Mouse (Mus musculus) testis, postnatal 14 days (tissue): ENCODE data around the gene Ccdc77.
"Not testable (repeated sequence)": the region's sequence is repeated elsewhere in the genome, so short reads cannot be mapped to it uniquely, and the experiment has no call there.

Experiments
- DNase-seq: peaks from one replicate; pipeline ENCODE4 v3.0.0; 2021; ENCODE audit warnings: low spot score

Gene Ccdc77

DNA sequence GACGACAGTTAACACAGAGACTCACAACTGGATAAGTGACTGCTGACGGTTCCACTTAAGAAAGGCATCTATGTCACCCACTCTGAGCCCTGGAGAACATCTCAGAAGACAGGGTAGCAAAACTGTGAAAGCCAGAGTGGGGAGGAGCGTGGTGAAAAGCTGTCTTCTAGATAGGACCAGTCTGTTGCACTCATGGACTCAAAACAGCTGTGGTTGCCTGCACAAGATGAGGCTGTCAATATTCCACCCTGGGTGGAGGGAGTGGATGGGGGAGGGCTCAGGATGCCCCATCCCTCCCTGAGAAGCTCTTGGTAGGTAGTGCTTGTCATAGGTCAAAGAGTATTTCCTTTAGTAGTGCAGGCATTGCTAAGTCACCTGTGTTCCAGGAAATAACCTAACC, 54.4 kb downstream of the Ccdc77 start:
- no peak for DNase-seq

DNA sequence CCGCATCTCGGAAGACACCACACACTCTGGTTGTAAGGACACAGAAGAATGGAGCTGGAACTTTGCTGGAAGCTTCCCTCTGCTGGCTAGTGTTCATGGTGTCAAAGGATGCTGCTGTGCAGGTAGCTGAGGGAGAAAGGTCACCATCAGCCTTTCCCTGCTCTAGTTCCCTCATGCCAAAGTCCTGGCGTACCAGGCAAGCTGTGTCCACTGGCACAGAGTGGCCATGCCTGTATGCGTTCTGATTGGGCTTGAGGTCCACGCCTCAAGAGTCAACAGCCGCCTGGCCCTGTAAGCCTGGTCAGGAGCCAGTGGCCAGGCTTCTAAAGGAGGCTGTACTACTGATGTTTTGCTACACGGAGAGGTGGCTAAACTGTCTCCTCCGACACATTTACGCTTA, 54.8 kb downstream of the Ccdc77 start:
- no peak for DNase-seq

DNA sequence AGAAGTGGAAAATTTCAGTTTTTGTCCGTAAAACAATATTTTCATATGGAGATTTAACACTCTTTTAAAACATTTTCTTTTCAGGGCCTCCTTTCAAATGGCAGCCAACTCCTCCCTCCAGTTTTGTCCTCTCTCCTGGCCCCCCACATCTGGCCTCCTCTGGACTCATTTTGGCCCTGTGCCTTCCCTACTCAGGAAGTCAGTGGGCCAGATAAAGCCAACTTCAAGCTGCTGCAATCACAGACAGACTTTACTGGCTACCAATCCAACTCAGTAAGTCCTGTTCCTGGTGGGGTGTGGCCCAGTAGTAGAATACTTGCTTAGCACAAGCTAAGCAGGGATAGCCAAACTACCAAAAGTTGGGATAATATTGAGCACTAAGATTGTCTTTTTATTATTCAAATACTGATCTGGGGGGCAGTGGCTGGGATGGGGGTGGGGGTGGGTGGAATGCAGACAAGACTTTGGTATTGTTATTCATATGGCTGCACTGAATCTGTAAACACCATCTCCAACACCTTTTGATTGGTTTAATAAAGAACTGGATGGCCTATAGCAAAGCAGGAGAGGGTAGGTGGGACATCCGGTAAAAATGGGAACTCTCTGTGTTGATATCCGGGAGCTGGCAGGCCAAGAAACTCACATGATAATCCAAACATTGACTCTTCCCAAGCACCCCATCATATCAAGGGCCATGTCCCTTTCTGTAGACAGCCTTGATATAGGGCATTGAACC, 57.1 kb downstream of the Ccdc77 start:
- DNase-seq = no peak

DNA sequence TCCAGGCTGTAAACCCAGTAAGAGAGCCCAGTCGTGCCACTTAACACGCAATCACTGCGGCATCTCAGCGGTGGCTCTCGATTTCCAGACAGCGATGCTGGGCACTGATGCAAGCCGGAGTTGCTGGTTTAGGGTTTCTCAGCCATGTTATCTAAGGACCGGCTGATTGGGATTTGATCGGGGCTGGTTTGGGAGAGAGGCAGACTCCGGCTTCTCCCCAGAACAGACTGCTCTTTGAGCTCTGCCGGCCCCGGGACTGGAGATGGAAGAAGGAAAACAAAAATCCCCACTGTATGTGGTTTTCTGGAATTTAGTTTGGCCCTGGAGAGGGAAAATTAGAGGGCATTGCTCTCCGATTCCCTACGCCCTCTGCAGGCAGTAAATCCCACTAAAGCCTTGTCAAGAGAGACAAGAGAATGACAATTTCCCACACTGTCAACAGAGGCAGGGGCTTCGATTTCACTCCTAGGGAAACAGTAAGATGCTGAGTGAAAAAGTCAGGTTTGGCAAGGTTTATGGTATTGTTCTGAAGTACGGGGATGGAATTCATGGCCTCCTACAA, 61.3 kb downstream of the Ccdc77 start:
- DNase-seq = no peak

DNA sequence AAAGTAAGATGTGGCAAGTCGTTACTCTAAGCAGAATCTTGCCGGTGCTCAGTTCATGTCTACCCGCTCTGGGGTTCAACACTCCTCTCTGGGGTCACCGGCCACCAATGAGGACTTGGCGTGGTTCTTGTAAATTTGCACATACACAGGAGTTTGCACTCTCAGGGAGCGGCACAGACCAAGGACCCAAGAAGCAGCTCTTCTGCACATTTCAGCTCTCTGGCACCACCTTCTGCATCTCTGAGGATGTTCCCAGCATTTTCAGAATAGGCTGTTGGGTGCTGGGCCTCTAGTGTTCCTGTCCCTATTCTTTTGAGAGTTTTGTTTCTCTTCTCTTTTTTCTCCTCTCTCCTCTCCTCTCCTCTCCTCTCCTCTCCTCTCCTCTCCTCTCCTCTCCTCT, 63.0 kb downstream of the Ccdc77 start:
- DNase-seq = peak; percentile 21

DNA sequence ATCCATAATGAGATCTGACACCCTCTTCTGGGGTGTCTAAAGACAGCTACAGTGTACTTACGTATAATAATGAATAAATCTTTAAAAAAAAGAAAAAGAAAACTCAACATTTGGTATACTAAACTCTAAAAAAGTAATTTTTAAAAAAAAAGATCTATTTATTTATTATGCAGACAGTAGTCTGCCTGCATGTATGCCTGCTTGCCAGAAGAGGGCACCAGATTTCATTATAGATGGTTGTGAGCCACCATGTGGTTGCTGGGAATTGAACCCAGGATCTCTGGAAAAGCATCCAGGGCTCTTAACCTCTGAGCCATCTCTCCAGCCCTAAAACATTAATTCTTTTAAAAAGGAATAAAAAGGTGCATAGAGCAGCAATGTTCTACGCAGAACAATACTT, 67.6 kb downstream of the Ccdc77 start:
- DNase-seq = not testable (repeated sequence)

DNA sequence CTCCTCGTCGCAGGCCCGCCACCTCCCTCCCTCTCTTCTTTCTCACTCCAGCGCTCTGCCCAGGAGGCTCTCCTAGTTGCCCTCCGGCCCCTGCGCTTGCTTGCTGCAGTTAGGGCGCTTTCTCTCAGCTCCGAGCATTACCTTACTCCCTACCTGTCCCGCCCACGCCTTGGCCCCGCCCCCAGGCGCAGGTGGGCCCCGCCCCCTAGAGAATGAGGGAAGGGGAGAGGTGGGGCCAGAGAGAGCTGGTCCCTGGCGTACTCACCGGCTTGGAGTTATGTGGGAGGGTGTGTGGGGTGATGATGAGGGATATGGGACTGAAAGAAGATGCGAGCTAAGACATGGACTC, 69.4 kb downstream of the Ccdc77 start:
- DNase-seq = peak; percentile 85

DNA sequence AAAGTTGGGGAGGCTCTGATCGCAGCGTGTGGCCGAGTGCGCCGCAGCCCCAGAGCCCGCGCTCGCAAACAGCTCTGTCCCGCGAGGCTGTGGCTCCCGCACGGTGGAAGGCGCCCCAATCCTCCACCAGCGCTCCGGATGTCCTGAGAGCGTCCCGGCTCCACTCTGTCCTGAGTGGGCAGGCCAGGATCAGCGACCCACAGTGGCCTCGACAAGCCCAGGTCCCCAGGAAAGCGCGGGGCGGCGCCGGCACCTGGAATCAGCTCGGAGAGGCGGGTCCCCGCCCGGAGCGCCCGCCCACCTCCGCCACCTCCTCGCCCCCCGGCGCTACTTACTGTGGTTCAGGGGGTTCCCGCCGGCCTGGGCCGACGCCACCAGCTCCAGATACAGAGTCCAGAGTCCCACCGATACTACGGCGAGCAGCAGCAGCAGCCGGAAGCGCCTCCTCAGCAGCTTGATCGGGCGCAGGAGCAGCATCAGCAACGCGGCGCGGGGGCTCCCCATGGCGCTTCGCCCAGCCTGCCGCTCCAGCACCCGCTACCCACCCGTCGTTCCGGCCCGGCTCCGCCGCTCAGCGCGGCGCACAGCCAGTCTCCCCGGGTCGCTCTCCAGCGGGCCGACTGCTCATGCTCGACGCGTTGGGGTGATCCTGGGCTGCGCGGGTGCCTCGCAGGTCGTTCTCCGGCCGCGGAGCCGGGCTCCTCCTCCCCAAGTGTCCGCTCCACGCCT, 70.0 kb downstream of the Ccdc77 start, which contains the start of the genes D330020A13Rik and B4galnt3:
TSS of gene D330020A13Rik (plus strand) at position 309 of the 729 bp plus-strand sequence.
TSS of gene B4galnt3 (minus strand) at position 504 of the 729 bp plus-strand sequence.
- peak; percentile 46 for DNase-seq

DNA sequence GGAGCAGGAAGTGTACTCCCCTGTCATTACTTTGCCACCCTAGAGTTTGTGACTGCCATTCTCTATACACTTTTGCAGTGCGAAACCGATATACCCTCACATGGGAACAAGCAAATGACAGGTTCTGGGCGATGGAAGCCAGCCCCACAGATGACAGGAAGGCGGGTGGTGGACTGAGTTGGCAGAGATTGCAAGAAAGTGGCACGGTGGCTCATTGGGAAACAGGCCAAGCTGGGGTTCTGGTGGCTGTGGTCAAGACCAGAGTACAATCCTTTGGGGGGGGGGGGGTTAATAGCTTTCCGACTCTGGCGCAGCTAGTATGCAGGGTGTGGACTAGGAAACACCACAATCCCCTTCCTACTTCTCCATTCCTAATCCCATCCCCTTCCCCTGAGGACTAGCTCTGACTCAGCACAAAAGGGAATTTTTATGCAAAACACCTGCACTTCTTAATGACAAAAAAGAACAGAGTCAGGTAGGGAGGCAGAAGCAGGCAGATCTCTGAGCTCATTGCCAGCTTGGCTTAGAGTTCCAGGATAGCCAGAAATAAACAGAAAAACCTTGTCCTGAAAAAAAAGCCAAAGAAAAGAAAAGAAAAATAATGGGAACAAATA, 72.7 kb downstream of the Ccdc77 start:
- no peak for DNase-seq

DNA sequence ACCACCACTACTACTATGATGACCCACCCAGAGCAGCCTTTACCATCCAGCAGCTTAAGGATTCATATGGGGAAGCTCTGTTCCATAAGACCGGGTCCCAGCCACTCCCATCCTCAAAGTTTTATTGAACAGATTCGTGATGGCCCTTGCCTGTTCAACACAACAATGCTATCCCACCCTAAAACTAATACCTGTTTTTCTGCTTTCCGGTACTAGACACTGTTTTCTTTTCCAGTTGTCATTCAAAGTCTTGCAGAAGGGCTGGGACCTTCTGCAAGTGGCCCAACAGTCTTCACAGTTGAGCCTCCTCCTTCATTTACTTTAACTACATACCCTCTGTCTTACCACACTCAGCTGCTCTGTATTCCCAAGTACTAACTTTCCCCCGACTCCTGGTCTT, 74.7 kb downstream of the Ccdc77 start:
- no peak for DNase-seq

DNA sequence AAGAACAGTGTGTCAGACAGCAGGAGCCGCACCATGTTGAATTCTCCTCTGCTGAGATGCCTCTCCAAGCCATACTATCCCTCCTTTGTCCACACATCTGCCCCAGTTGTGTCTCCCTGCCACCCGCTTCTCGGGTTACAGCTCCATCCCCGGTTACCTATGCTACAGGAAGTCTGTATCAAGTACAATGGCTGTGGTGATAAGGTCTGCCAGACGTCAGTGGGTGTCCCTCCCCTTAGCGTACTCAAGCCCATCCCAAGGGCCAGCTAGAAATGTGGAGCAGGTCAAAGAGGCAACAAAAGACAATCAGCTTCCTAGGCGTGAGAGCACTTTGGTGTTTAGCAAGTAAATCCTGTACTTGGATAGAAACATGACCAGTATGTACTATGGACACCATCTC, 75.6 kb downstream of the Ccdc77 start:
- no peak for DNase-seq

DNA sequence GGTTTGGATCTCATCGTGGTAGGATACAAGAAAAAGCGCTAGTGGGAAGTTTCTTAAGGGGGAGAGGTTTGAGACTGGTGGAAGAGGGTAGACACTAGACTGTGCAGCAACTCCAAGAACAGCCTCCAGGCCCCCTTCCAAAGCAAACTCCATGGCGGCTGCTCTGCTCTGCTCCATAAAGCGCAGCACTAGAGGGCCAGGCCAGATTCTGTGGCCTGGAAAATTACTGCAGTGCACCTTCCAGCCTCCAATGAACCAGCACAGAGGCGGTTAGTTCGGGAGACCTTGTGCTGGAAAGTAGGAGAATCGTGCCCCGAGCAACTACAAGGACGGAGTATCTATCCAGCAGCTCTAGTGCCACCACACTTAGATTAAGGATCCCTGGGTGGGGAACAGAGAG, 76.9 kb downstream of the Ccdc77 start:
- no peak for DNase-seq

DNA sequence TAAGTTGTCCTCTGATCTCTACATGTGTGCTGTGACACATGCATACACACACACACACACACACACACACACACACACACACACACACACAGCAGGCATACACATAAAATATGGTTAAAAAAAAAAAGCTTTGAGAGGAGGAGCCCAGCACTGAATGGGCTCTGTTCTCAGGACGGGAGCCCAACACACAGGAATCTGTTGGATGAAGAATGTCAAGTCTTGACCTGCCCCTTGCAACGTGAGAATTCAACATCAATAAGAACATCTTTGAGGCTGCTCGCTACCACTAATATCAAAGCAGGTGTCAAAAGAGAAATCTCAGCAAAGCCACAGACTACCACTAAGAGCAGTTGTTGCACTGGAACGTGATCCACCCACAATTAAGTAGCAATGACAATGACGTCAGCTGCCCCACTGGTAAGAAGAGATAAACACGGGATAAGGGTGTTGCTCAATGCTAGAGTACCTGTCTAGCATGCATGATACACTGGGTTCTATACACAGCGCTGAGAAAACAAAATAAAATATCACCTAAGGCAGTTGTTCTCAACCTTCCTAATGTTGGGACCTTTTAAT, 87.2 kb downstream of the Ccdc77 start:
- DNase-seq = no peak

DNA sequence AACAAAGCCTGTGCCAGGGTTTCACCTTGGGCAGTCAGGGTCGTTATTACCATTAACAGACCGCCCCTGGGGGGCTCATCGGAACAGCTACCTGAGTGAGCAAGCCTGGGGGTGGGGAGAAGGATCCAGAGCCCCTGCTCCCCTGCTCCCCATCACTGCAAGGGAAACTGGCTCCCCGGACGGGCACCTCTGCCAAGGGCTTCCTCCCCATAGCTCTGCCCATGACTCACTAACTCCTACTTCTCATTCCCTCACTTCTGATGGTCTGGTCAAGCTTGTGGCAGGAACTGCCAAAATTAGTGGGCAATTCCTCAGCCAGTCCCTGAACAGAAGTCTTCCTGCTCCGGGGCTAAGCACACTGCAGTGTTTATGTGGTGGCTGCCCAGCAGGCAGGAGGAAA, 88.9 kb downstream of the Ccdc77 start:
- DNase-seq = no peak

DNA sequence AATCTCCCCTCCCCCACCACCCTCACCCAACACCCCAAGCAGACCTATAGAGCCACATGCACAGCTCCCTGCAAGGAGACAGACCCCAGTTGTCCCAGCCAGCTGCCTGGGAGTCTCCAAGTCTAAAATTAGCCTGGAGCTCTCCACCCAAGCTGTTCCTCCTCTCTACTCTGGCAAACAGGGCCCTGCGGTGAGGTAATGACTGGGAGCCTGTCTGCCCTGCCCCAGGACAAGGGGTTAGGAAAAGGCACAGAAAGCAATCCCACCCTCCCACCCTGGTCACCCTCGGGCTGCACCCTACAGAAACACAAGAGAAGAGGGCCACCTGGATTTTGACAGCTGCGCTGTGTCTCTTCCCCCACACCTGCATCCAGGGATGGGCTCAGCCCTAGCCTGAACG, 89.3 kb downstream of the Ccdc77 start:
- no peak for DNase-seq
